Mouse (Mus musculus): Measurements from ENCODE around the gene Ccr5.

DNA sequence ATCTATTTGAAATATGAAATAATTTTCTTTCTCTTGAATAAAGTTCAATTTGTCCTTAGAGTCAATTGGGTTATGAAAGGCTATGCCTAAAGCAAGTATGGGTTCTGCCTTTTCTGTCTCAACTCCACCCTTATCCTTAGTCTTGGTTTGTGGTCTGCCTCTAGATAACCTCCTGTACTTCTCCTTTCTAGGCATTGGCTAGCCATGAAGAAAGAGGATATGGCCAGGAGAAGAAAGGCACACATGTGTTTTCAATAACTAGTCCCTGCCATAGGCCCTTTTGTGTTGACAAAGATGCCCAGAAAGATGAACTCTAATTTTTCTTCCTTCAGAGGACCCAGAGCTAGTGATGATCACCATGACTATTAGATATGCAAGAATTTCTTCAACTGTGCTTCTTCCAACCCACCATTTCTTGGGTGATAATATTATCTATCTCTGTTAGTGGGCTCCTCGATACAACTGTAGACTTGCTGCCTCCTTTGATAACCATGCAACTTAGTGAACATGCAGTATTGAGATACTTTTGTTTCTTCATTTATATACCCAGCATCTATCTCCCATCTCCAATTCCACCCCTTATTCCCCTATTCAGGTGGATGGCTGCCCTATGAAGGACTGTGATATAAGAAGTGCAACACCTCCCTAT, 8.6 kb upstream of the Ccr5 start:
- TF ChIP-seq CTCF (IDR thresholded peaks at IDR 0.05; ENCODE audit: control insufficient read depth, insufficient read depth, low read length) (no peak), POLR2A (IDR thresholded peaks at IDR 0.05; ENCODE audit: borderline replicate concordance, control insufficient read depth, low read depth, low read length) (no peak)
